Mouse (Mus musculus) MEL (cell line): ENCODE measurements around the gene Obox8.

ENCODE experiments used
- CTCF ChIP-seq, 3 experiments: IDR thresholded peaks in 2 of 3; conservative IDR thresholded peaks in 1 of 3; 2 replicates each; pipeline ENCODE4 v1.5.1; 2011 to 2012; ENCODE audit warnings: low read length in 3 of 3, low read depth in 2 of 3, mild to moderate bottlenecking in 2 of 3, improper control_type of control experiment in 1 of 3, inconsistent platforms in 1 of 3, mixed read lengths in 1 of 3, moderate library complexity in 1 of 3; ENCODE audit not compliant: control insufficient read depth in 1 of 3, insufficient read depth in 1 of 3, poor library complexity in 1 of 3, severe bottlenecking in 1 of 3
- GATA1 ChIP-seq: IDR thresholded peaks from 2 replicates; pipeline ENCODE4 v1.6.1; 2011; ENCODE audit warnings: low read depth, low read length, improper control_type of control experiment
- KAT2A ChIP-seq: conservative IDR thresholded peaks from 2 replicates; pipeline ENCODE4 v1.6.1; 2012; ENCODE audit warnings: low read depth, low read length, improper control_type of control experiment, inconsistent platforms
- MYC ChIP-seq: IDR thresholded peaks from 2 replicates; pipeline ENCODE4 v1.6.1; 2011; ENCODE audit warnings: low read depth, mild to moderate bottlenecking, low read length, improper control_type of control experiment, moderate library complexity
- NELFE ChIP-seq: IDR thresholded peaks from 2 replicates; pipeline ENCODE4 v1.6.1; 2011; ENCODE audit warnings: low read depth, low read length, improper control_type of control experiment
- NRF1 ChIP-seq: IDR thresholded peaks from 2 replicates; pipeline ENCODE4 v1.6.1; 2014; ENCODE audit warnings: low read depth, mild to moderate bottlenecking, inconsistent platforms, low read length, improper control_type of control experiment, moderate library complexity; ENCODE audit not compliant: poor library complexity, insufficient read depth, severe bottlenecking
- POLR2A ChIP-seq, 2 experiments: IDR thresholded peaks; 2 replicates each; pipeline ENCODE4 v1.6.1; 2011 to 2012; ENCODE audit warnings: low read length in 2 of 2, mild to moderate bottlenecking in 2 of 2, control low read depth in 1 of 2, improper control_type of control experiment in 1 of 2, low read depth in 1 of 2, moderate library complexity in 1 of 2; ENCODE audit not compliant: control insufficient read depth in 1 of 2, insufficient read depth in 1 of 2, poor library complexity in 1 of 2
- TBP ChIP-seq: IDR thresholded peaks from 2 replicates; pipeline ENCODE4 v1.8.0; 2011; ENCODE audit warnings: low read depth, low read length, improper control_type of control experiment
- USF2 ChIP-seq, 2 experiments: IDR thresholded peaks; 2 replicates each; pipeline ENCODE4 v1.6.1; 2011 to 2012; ENCODE audit warnings: improper control_type of control experiment in 2 of 2, low read length in 2 of 2, borderline replicate concordance in 1 of 2, inconsistent platforms in 1 of 2, low read depth in 1 of 2, mild to moderate bottlenecking in 1 of 2; ENCODE audit not compliant: insufficient read depth in 1 of 2
- ZNF384 ChIP-seq: IDR thresholded peaks from 2 replicates; pipeline ENCODE4 v1.6.1; 2012; ENCODE audit warnings: low read depth, mild to moderate bottlenecking, inconsistent platforms, low read length, improper control_type of control experiment

DNA sequence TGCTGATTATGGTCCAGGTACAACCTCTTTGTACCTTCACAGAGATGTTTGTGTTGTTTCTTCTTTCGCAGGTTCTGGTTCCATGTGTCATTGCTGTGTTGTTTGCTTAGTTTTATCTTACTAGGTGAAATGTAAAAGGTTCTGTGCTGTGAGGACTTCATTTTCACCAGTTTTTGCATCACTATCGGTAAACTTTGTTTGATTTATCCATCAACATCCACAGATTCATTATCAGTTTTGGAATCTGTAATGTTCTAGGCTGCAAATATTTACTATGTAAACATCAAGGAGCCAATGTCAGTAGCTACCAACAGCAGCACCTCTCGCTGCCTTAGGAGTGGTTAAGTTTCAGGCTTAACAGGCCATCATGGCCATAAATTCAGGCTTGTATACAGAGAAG lies 24.7 kb downstream of the Obox8 start:
- TF ChIP-seq POLR2A (IDR thresholded peaks at IDR 0.05; ENCODE audit: control insufficient read depth in 1 of 2, insufficient read depth in 1 of 2, low read depth in 1 of 2, low read length in 2 of 2, poor library complexity in 1 of 2) = no peak
- no peak for TF ChIP-seq TBP
- no peak for TF ChIP-seq GATA1
- no peak for TF ChIP-seq CTCF (IDR thresholded peaks at IDR 0.05 in 2 of 3, conservative IDR thresholded peaks at IDR 0.05 in 1 of 3; ENCODE audit: control insufficient read depth in 1 of 3, insufficient read depth in 1 of 3, low read depth in 2 of 3, low read length in 3 of 3, poor library complexity in 1 of 3, severe bottlenecking in 1 of 3)
- TF ChIP-seq ZNF384 = no peak
- no peak for TF ChIP-seq NELFE
- no peak for TF ChIP-seq USF2 (IDR thresholded peaks at IDR 0.05; ENCODE audit: borderline replicate concordance in 1 of 2, insufficient read depth in 1 of 2, low read depth in 1 of 2, low read length in 2 of 2)
- TF ChIP-seq MYC = no peak
- no peak for TF ChIP-seq KAT2A
- no peak for TF ChIP-seq NRF1
